Mouse (Mus musculus): ENCODE measurements around the gene Sfxn4. TPM values are rescaled to one million over a fixed set of nuclear protein-coding genes. Genes with fewer than 3 reads are reported as not detected.
A peak's percentile ranks its signal among the peaks of the same experiment; 100 is the strongest.

Sfxn4 gene
- polyA plus RNA-seq, 1 experiment from 2014 or later: 1.2 TPM

DNA sequence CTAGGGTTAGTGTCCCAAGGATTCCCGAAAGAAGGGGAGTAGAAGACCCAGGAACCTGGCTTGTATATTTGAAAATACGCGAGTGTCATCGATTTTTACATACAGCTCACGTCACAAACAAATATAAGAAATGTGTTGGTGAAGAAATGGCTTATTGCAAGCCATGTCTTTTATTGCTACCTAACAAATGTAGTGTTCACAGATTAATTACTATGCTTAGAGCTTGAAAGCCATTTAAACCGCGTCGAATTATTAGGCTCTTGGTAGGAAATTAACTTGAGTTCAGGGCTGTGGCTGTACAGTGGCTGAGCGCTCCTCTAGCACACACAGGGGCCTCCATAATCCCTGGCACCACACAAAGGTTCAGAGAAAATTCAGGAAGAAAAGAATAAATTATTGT, 70.1 kb downstream of the Sfxn4 start:
- 17% methylated on average over 9 of the region's 9 CpGs for WGBS (ENCODE audit: insufficient replicate concordance)
- peak overlapping the region; percentile 100 for H3K4me3 ChIP-seq (replicated peaks)
- peak overlapping the region; percentile 95 for H3K4me2 ChIP-seq
- peaks cover under 1% of the 10 kb centered on the region; the same call in 1 of the 2 replicates for H3K36me3 ChIP-seq
- peak overlapping the region; percentile 100 for H3K9ac ChIP-seq
- no peaks in the 10 kb centered on the region for H3K9me3 ChIP-seq (replicated peaks)
- ATAC-seq (ENCODE audit: low read depth): no peak
- H3K27ac ChIP-seq: peak overlapping the region; percentile 99
- H3K4me1 ChIP-seq (replicated peaks): peaks cover 44% of the 10 kb centered on the region
- DNase-seq: no peak
- no peaks in the 10 kb centered on the region for H3K27me3 ChIP-seq

DNA sequence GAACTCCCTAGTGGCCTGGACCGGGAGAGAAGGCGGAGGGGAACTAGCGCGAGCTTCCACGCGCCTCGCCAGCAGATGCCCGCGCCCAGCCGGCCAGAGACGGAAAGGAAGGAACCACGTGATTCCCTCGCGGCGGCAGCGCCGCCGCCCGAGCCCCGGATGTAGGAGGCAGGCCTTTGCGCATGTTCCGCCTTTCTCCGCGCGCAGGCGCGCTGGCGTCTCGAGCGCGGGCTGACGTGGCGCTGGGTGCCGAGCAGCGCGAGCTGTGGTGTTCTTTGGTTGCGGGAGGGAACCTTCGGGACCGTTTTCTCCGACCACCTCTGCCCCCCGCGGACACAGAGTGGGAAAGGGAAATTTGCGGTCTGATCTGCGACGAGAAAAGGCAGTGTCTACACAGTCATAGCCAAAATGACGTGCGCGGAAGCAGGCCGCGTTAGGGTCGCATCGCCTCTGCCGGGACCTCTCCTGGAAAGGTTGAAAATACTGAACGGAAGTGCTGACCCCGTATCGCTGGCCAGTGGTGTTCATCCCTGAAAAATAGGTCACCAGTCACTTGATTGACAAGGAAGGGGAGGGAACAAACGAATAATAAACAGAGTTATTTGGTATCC, 70.6 kb downstream of the Sfxn4 start, which contains the start of gene Eif3a:
Gene Eif3a, minus strand, starts transcription at position 108 of the 611 bp plus-strand sequence.
- H3K4me2 ChIP-seq: peak within 1 kb of the TSS; percentile 95
- no peaks in the 10 kb centered on the region for H3K27me3 ChIP-seq
- ATAC-seq (ENCODE audit: low read depth): peak; percentile 92
- WGBS (ENCODE audit: insufficient replicate concordance): under 1% methylated on average over 57 of the region's 57 CpGs
- H3K9ac ChIP-seq: peak within 1 kb of the TSS; percentile 100
- DNase-seq: peak; percentile 92
- H3K9me3 ChIP-seq (replicated peaks): no peaks in the 10 kb centered on the region
- peak within 1 kb of the TSS; percentile 100 for H3K4me3 ChIP-seq (replicated peaks)
- peaks cover 4% of the 10 kb centered on the region; the same call in 1 of the 2 replicates for H3K36me3 ChIP-seq
- H3K27ac ChIP-seq: peak within 1 kb of the TSS; percentile 99
- H3K4me1 ChIP-seq (replicated peaks): peaks cover 49% of the 10 kb centered on the region

DNA sequence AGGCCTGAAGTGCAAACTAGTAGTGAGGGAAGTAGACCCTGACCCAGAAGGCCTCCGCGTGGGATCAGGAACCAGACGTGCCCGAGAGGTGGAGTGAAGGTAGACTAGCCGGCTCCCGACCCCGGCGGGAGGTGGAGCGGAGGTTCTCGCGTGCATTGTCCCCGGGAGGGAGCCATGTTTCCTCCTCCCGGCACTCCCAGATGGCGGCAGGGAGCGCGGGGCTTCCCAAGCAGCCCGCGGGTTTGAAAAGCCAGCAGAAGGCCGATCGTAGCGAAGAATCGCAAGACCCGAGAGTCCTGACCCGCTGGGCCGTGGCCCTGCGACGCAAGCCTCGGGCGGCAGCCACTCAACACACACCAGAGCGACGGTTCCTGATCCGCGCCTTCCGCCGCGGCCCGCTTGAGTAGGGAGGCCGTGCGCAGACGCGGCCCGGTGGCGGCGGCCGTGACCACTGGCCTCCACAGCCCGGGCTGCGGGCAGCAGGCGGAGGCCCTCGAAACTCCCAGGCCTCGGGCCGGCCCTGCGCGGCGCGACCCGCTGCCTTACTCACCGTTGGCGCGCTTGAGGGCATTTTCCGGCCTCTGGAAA, 71.3 kb downstream of the Sfxn4 start:
- no peaks in the 10 kb centered on the region for H3K27me3 ChIP-seq
- peak overlapping the region; percentile 100 for H3K9ac ChIP-seq
- DNase-seq (peak; percentile 48), ATAC-seq (ENCODE audit: low read depth) (peak; percentile 68)
- peak overlapping the region; percentile 100 for H3K4me3 ChIP-seq (replicated peaks)
- peaks cover 4% of the 10 kb centered on the region; the same call in 1 of the 2 replicates for H3K36me3 ChIP-seq
- peak overlapping the region; percentile 95 for H3K4me2 ChIP-seq
- H3K4me1 ChIP-seq (replicated peaks): peaks cover 46% of the 10 kb centered on the region
- H3K27ac ChIP-seq: peak overlapping the region; percentile 99
- H3K9me3 ChIP-seq (replicated peaks): no peaks in the 10 kb centered on the region
- under 1% methylated on average over 60 of the region's 60 CpGs for WGBS (ENCODE audit: insufficient replicate concordance)

DNA sequence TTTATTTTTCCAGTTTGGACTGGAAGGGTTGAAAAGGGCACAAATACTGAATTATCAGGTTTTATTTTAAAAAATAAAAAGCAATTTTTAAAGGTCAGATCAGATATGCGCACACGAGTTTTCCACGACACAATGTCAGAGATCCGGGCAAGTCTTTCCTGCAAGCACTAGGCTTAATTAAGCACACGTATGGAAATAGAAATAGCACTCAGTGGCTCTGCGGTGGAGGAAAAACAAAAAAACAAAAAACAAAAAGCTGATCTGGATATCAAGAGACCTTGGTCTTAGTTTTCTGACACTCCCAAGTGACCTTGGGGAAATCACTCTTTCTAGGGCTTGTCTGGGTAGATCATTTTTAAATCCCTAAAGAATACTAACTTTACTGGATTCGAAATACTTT, 71.8 kb downstream of the Sfxn4 start:
- H3K27ac ChIP-seq: peak overlapping the region; percentile 99
- WGBS (ENCODE audit: insufficient replicate concordance): 1% methylated on average over 7 of the region's 7 CpGs
- peaks cover 47% of the 10 kb centered on the region for H3K4me1 ChIP-seq (replicated peaks)
- H3K9ac ChIP-seq: peak overlapping the region; percentile 100
- H3K4me3 ChIP-seq (replicated peaks): peak overlapping the region; percentile 100
- peak overlapping the region; percentile 95 for H3K4me2 ChIP-seq
- no peak for DNase-seq
- no peaks in the 10 kb centered on the region for H3K9me3 ChIP-seq (replicated peaks)
- ATAC-seq (ENCODE audit: low read depth): no peak
- H3K36me3 ChIP-seq: peaks cover 7% of the 10 kb centered on the region
- H3K27me3 ChIP-seq: no peaks in the 10 kb centered on the region

DNA sequence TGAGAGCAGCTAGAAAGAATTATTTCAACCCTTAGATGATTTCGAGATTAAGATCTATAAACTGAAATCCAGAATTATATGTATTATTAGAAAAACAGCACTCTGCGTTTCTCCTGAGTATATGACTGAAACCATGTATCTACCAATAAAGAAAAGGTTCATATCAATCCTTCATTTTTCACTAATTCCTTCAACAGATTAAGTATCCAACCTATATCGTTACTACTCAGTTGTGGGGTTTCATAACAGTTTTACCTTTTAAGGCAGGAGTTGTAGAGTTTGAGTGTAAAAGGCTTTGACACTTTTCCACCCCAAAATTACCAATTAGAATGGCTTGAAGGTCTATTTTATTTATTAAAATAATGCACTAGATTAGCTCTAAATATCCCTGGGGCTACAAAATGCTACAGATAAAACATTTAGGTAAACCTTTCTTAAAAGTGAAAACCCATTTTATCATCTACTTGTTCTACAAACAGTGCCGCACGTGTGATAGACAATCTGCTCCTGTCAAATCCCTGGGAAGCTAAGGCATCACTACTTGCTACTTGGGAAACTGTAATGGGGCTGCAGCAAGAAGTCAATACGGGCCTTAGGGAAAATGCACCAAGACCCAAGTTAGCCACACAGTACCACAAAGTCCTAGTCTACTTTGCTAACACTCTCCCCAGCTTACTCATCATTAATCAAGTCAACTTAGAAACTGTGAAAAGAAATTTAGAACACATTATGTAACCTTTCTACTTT, 72.9 kb downstream of the Sfxn4 start:
- H3K4me3 ChIP-seq (replicated peaks): peak overlapping the region; percentile 100
- DNase-seq: no peak

DNA sequence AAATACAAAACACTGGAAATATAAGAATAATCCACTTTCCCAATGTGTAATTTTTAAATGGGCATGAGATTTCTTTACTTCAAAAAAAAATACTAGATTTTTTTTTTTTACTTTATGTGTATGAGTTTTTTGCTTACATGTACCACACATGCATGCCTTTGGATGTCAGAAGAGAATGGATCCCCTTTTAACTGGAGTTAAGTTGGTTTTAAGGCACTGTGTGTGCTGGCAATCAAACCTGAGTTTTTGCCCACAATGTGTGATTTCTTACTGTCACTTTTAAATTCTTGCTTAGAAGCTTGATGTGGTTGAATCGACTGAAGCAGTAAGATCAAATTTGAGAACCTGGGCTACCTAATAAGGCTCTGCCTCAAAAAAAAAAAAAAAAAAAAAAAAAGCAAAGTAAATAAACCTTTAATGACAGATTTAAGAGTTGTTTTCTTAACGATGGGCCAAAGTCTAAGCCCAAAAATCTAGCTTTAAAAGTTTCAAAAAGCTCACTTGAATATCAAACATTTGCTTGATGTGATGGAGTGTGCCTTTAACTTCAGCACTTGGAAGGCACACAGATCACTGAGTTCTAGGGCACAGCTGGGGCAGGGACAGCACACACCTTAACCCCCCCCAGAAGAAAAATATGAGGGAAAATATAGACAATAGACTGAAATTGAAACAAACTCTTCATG, 73.7 kb downstream of the Sfxn4 start:
- Histone ChIP-seq H3K27ac (peak overlapping the region; percentile 58; the same call in 1 of the 2 replicates), H3K4me1 (replicated peaks) (peaks cover 58% of the 10 kb centered on the region), H3K9ac (peak overlapping the region; percentile 100), H3K4me2 (peak overlapping the region; percentile 72), H3K27me3 (no peaks in the 10 kb centered on the region), H3K36me3 (peaks cover 21% of the 10 kb centered on the region), H3K9me3 (replicated peaks) (no peaks in the 10 kb centered on the region), H3K4me3 (replicated peaks) (peak overlapping the region; percentile 100)
- no peak for DNase-seq
- 41% methylated on average over 2 of the region's 2 CpGs for WGBS (ENCODE audit: insufficient replicate concordance)
- no peak for ATAC-seq (ENCODE audit: low read depth)

More for the DNA sequence above, 72.9 kb downstream of the Sfxn4 start:
- Histone ChIP-seq H3K4me2 (peak overlapping the region; percentile 81), H3K9ac (peak overlapping the region; percentile 100), H3K27ac (peak overlapping the region; percentile 34; the same call in 1 of the 2 replicates), H3K4me1 (replicated peaks) (peaks cover 53% of the 10 kb centered on the region), H3K27me3 (no peaks in the 10 kb centered on the region), H3K9me3 (replicated peaks) (no peaks in the 10 kb centered on the region), H3K36me3 (peaks cover 16% of the 10 kb centered on the region)
- 24% methylated on average over 6 of the region's 6 CpGs for WGBS (ENCODE audit: insufficient replicate concordance)
- ATAC-seq (ENCODE audit: low read depth): no peak

Other genes with a start within 250 kb of the Sfxn4 start
- gene Nanos1, start 105.5 kb downstream of the Sfxn4 start, polyA plus RNA-seq (2015; fragmentation: Nextera tagmentation; extraction: Ambion mirVana): 0.91 and 1.1 TPM in 2 replicates
- gene Eif3a, start 70.8 kb downstream of the Sfxn4 start, polyA plus RNA-seq (2015; fragmentation: Nextera tagmentation; extraction: Ambion mirVana): 109 and 129 TPM in 2 replicates
- gene Fam45a, start 49.9 kb downstream of the Sfxn4 start, polyA plus RNA-seq (2015; fragmentation: Nextera tagmentation; extraction: Ambion mirVana): 21.9 and 26.8 TPM in 2 replicates
- gene Prdx3, start 13.1 kb upstream of the Sfxn4 start, polyA plus RNA-seq (2015; fragmentation: Nextera tagmentation; extraction: Ambion mirVana): 405 and 440 TPM in 2 replicates
- 0.47 and 0.96 TPM in 2 replicates for gene Grk5, start 28.3 kb upstream of the Sfxn4 start, polyA plus RNA-seq (2015; fragmentation: Nextera tagmentation; extraction: Ambion mirVana)